Mouse (Mus musculus): ENCODE measurements around the gene Snx9.

Gene Snx9

GRCm38 (mm10) chr17:5969246-5969645, 128.1 kb downstream of the Snx9 start:
- no peak for DNase-seq (ENCODE audit: low spot score)

DNA sequence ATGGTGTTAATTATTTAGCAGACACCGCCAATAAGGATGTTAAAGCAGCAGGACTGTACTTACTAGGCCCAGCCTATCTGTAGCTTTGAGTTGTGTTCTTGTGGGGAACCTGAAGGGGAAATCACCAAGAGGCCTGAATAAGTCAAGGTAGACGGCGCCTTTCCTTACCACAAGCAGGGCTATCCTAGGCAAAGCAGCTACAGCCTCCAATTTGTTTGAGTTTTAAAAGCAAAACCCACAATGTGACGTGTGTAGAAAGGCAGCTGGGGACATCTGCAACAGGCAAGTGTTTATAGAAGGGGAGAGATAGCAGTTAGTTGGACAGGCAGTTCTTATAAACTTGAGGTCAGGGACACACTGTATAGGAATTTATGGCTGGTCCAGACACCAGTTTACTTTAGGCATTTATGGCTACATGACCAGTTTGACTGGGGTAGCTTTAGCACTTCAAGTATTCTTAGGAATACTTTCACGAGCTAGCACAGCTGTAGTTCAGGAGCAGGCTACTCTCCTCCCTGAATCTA, 129.2 kb downstream of the Snx9 start:
- DNase-seq (ENCODE audit: low spot score) = no peak

GRCm38 (mm10) chr17:5973536-5973935, 132.4 kb downstream of the Snx9 start:
- no peak for DNase-seq (ENCODE audit: low spot score)

DNA sequence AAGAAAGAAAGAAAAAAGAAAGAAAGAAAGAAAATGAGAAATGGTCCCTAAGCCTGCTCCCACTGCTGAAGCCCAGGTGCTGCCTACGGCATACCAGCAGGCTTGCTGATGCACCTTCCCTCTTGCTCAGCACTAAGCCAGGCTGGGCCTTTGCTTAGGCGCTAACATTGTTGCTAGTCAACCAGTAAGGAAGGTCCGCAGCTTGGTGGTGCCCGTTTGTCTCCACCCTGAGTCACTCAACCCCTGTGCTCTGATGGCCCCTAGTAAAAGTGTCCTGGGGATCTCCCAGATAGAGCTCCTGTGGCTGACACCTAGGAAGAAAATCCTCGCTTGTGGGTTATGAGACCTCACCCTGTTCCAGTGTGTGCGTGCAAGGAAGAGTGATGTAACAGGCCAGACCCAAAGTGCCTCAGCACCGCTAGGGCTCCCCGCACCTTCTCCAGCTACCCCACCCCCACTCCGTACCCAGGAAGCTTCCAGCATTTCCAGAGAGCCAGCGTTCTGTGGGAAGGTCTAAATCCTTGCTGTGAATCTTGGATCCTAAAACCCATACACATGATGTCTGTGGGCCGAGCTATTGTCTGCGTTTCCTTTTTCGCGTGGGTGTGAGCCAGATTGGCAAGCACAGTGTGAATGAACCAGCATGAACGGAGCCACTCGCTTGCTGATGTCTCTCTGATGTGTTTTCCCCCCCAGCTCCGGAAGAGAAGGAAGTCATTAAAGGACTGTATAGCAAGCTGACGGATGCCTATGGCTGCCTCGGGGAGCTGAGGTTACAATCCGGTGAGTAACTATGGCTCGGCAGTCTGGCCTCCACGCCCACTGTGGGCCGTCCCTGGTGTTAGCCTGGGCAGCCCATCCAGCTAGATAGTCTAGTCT, 134.2 kb downstream of the Snx9 start:
- no peak for DNase-seq (ENCODE audit: low spot score)

- DNase-seq (ENCODE audit: low spot score) = no peak
Observed at GRCm38 (mm10) chr17:5976221-5977055, 135.3 kb downstream of the Snx9 start.

- DNase-seq (ENCODE audit: low spot score) = no peak
Observed at GRCm38 (mm10) chr17:5977056-5977920, 136.2 kb downstream of the Snx9 start.

- no peak for DNase-seq (ENCODE audit: low spot score)
Observed at GRCm38 (mm10) chr17:5977921-5978504, 136.9 kb downstream of the Snx9 start.

DNA sequence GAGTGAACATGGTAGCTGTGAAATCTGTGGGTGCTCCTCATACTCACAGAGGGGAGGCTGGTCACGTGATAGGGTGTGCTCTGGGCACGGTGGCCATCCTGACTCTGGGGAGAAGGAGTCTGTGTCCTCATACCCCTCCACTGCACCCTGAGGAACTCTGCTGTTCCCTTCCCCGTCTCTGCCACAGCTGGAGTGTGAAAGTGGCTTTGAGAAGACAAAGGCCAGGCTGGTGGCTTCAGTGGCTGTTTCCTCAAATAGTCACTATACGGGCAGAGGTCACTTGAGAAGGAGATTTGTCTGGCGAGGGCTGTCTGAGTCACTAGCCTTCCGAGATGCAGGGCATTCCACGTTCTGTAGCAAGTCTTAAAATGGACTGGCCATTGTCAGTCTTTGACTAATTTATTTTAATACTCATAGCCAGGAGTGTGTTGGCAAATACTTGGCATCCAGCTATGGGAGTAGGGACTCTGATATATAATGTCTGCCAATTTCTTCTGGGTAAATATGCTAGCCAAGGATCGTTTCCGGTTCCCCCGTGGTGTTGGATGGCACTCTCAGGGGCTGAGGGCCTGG, 137.5 kb downstream of the Snx9 start:
- DNase-seq (ENCODE audit: low spot score) = no peak

GRCm38 (mm10) chr17:5980860-5981259, 139.7 kb downstream of the Snx9 start:
- no peak for DNase-seq (ENCODE audit: low spot score)

All from c-Kit-positive CD71-positive TER-119-positive erythroid progenitor cells, embryonic 14.5 days (primary cell).